Mouse (Mus musculus) c-Kit-positive CD71-negative TER-119-negative erythroid progenitor cells, embryonic 14.5 days (primary cell): ENCODE results near the gene Arid2.
"Not testable (repeated sequence)": the region's sequence is repeated elsewhere in the genome, so short reads cannot be mapped to it uniquely, and the experiment has no call there.

Source experiments
- DNase-seq: peaks from one replicate; pipeline ENCODE4 v3.0.0-alpha.2; 2013; ENCODE audit warnings: low read depth

The Arid2 gene

GRCm38 (mm10) chr15:96287369-96287975, at the start of gene Arid2:
Arid2 (plus strand) TSS chr15:96287518.
- peak; percentile 31 for DNase-seq

- no peak for DNase-seq
These were observed 49.2 kb upstream of the Arid2 start for GRCm38 (mm10) chr15:96238071-96238470.

- no peak for DNase-seq
These were observed 43.1 kb upstream of the Arid2 start for GRCm38 (mm10) chr15:96244171-96244570.

GRCm38 (mm10) chr15:96244715-96245114, 42.6 kb upstream of the Arid2 start:
- DNase-seq, result not testable (repeated sequence)

- no peak for DNase-seq
These were observed 33.5 kb upstream of the Arid2 start for GRCm38 (mm10) chr15:96253827-96254226.

GRCm38 (mm10) chr15:96254356-96254755, 33.0 kb upstream of the Arid2 start:
- no peak for DNase-seq

- DNase-seq, result no peak
These were observed 29.5 kb upstream of the Arid2 start for GRCm38 (mm10) chr15:96257781-96258180.

GRCm38 (mm10) chr15:96264614-96265013, 22.7 kb upstream of the Arid2 start:
- DNase-seq, result no peak

- DNase-seq, result no peak
These were observed 19.4 kb upstream of the Arid2 start for GRCm38 (mm10) chr15:96267933-96268332.

- no peak for DNase-seq
These were observed 18.7 kb upstream of the Arid2 start for GRCm38 (mm10) chr15:96268610-96269009.

GRCm38 (mm10) chr15:96269402-96269801, 17.9 kb upstream of the Arid2 start:
- no peak for DNase-seq

GRCm38 (mm10) chr15:96270272-96270880, 16.9 kb upstream of the Arid2 start:
- DNase-seq, result no peak

GRCm38 (mm10) chr15:96272356-96272755, 15.0 kb upstream of the Arid2 start:
- DNase-seq, result no peak

GRCm38 (mm10) chr15:96274341-96274740, 13.0 kb upstream of the Arid2 start:
- no peak for DNase-seq

GRCm38 (mm10) chr15:96275198-96275597, 12.1 kb upstream of the Arid2 start:
- DNase-seq, result no peak

GRCm38 (mm10) chr15:96275810-96276493, 11.4 kb upstream of the Arid2 start:
- DNase-seq, result peak; percentile 41

GRCm38 (mm10) chr15:96277061-96277460, 10.3 kb upstream of the Arid2 start:
- no peak for DNase-seq

- DNase-seq, result no peak
These were observed 6.1 kb upstream of the Arid2 start for GRCm38 (mm10) chr15:96281236-96281635.

GRCm38 (mm10) chr15:96283141-96283540, 4.2 kb upstream of the Arid2 start:
- no peak for DNase-seq

GRCm38 (mm10) chr15:96283920-96284431, 3.3 kb upstream of the Arid2 start:
- no peak for DNase-seq

GRCm38 (mm10) chr15:96284711-96285322, 2.5 kb upstream of the Arid2 start:
- no peak for DNase-seq

GRCm38 (mm10) chr15:96285323-96286014, 1.8 kb upstream of the Arid2 start:
- peak; percentile 66 for DNase-seq
